Mouse (Mus musculus) left cerebral cortex, adult 6 months (tissue): ENCODE results near the gene Snd1. TPM values are rescaled to one million over a fixed set of nuclear protein-coding genes. Genes with fewer than 3 reads are reported as not detected.

Experiments
- long read RNA-seq, 2 experiments: library from polyadenylated mRNA; unstranded; transcript quantifications; one replicate each; pipeline ENCODE4 v2.0.0; 2019 to 2020
- polyA plus RNA-seq: library from polyadenylated mRNA; unstranded; fragments of <200 nt; fragmentation: Nextera tagmentation; gene quantifications from 2 replicates; pipeline ENCODE4 v1.2.3, GENCODE M21; 2021

Gene Snd1
- polyA plus RNA-seq = 25.2 and 33.2 TPM in 2 replicates
- long read RNA-seq, experiment 1, transcript Snd1-201 (24 exons, 3,482 nt) = major isoform, 98 of 198 reads
- long read RNA-seq, experiment 1, partial matches to known transcripts = 32 of 198 reads
- long read RNA-seq, experiment 1, other reads (novel, unspliced or antisense) = 68 of 198 reads
- long read RNA-seq, experiment 2, transcript Snd1-201 (24 exons, 3,482 nt) = major isoform, 15 of 55 reads
- long read RNA-seq, experiment 2, partial matches to known transcripts = 22 of 55 reads
- long read RNA-seq, experiment 2, other reads (novel, unspliced or antisense) = 18 of 55 reads

GRCm38 (mm10) chr6:28474839-28475238 is at the start of gene Snd1:
TSS of gene Snd1 (plus strand) at chr6:28475139.

DNA sequence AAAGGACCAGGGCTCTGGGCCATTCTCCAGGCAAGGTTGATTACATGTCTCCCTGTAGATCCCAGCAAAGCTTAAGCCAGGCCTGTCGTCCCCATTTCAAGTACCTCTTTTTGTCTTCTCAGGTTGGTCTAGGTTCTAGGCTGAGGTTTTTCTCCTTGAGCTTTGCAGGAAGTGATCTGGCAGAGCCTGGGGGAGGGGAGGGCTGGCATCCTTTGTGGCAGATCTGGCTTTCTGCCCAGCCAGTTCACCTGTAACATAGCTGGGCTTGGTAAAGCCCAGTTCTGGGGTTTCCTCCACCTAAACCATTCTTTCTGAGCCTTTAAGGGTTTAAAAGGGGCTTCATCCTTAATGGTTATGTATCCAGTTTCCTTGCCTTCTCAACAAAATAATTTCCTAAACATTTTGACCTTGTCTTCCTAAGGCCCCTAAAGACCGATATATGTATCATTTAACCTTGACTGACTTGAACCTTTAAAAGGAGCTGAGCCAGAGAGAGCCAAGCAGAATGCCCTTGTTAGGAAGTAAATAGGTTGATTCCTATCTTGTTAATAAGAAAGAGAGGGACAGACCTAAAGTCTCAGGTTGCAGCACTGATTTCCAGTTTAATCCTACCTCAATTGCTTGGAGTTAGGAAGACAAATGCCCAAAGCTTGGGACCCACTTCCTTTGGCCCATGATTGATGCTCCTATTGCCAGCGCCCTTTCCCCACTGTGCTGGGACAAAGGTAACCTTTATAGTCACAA is 47.7 kb upstream of the Snd1 start, which contains the start of gene Fscn3:
Gene Fscn3, plus strand, starts transcription at position 694 of the 744 bp plus-strand sequence.

DNA sequence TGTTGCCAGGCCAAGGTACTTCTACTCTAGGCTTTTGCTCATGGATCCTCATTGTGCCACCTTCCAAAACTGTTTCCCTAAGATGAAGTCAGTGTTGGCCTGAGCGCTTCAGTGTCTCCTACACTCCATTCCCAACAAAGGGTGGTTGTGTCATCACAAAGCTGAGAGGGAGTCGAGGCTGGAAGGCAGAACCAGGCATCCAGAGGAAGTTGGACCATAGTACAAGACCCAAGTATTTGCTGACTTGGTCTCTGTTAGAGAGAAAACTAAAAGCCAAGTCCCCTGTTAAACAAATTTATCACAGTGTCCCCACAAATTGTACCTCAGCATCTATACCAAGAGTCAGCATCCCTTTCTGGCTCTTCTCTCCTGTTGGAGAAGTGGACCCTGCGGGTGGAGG is 46.6 kb upstream of the Snd1 start, which contains the start of gene Gcc1:
Gene Gcc1, minus strand, starts transcription at position 101 of the 400 bp plus-strand sequence.

GRCm38 (mm10) chr6:28449253-28449652 is 25.7 kb upstream of the Snd1 start, which contains the start of gene Pax4:
TSS of gene Pax4 (minus strand) at chr6:28449353.

DNA sequence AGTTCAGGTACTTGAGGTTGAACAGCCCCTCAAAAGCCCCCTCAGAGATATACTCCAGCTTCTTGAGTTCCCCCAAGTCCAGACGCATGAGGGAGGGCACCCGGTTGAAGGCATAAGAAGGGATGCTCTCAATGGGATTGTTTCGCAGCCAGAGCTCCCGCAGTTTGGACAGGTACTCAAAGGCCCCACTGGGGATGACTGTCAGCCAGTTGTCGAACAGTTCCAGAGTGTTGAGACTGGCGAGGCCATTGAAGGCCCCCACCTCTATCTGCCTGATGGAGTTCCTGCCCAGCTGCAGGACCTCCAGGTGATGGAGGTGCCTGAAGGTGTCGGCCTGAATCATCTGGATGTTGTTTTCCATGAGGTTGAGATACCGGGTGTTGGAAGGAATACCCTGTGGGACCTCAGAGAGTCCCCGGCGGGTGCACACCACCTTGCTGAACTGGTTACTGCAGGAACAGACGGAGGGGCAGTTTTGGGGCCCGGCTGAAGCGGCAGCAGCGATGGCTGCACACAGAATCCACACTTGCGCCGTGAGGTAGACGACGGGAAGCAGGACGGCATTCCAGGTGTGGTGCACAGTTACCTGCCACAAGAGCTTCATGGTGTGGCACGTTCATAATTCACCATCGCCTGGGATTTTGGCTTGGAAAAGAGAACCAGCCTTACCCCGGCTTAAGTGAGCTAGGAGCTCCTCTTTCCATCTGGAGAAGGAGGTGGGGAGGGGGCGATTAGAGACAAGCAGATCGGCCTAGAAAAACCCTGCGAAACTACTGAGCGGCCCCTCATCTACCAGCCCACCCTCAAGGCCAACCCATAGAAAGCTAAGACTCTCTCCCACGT is 356.3 kb downstream of the Snd1 start, which contains the start of gene Lrrc4:
Gene Lrrc4, minus strand, starts transcription at position 737 of the 843 bp plus-strand sequence.

Other genes starting within 250 kb of the Snd1 start
- 11.5 and 19.5 TPM in 2 replicates for gene Zfp800, start 77.1 kb upstream of the Snd1 start, polyA plus RNA-seq
- 106 and 427 TPM in 2 replicates for gene Arf5, start 51.6 kb upstream of the Snd1 start, polyA plus RNA-seq
- not detected in 2 replicates for gene Fscn3, start 47.4 kb upstream of the Snd1 start, polyA plus RNA-seq
- gene Gcc1, start 46.7 kb upstream of the Snd1 start, polyA plus RNA-seq = 4.6 and 4.8 TPM in 2 replicates
- 0.21 TPM in 1 of 2 replicates, not detected in the other for gene Pax4, start 25.8 kb upstream of the Snd1 start, polyA plus RNA-seq